Mouse (Mus musculus) intestine, embryonic 14.5 days (tissue): ENCODE data around the gene Crcp. TPM values are rescaled to one million over a fixed set of nuclear protein-coding genes. Genes with fewer than 3 reads are reported as not detected.

Source experiments
- ATAC-seq: fragments of 200-750 bp; cut with Nextera tagmentation; replicated peaks from 2 replicates; pipeline ENCODE4 v1.8.0; 2017; ENCODE audit warnings: low read depth, moderate number of reproducible peaks, moderate TSS enrichment, moderate library complexity; ENCODE audit not compliant: low FRiP score, low TSS enrichment
- DNase-seq: peaks from one replicate; pipeline ENCODE4 v3.0.0-alpha.2; 2018; ENCODE audit warnings: low spot score
- H3K27ac ChIP-seq: fragments of 300-500 bp; sonication (generic); 2 replicates; pipeline ENCODE4 v1.5.1; 2014; ENCODE audit warnings: low read depth, mild to moderate bottlenecking, control low read depth
- H3K27me3 ChIP-seq: fragments of 300-500 bp; sonication (generic); replicated peaks from 2 replicates; pipeline ENCODE4 v1.6.1; 2014; ENCODE audit warnings: low read length, control low read depth; ENCODE audit not compliant: control insufficient read depth, insufficient read depth
- H3K36me3 ChIP-seq: fragments of 300-500 bp; sonication (generic); 2 replicates; pipeline ENCODE4 v1.6.1; 2014; ENCODE audit warnings: low read length, control low read depth; ENCODE audit not compliant: control insufficient read depth, insufficient read depth
- H3K4me1 ChIP-seq: fragments of 300-500 bp; sonication (generic); replicated peaks from 2 replicates; pipeline ENCODE4 v1.6.1; 2014; ENCODE audit warnings: low read length, control low read depth, mixed read lengths; ENCODE audit not compliant: control insufficient read depth, insufficient read depth
- H3K4me2 ChIP-seq: fragments of 300-500 bp; sonication (generic); 2 replicates; pipeline ENCODE4 v1.6.1; 2014; ENCODE audit warnings: low read length
- H3K4me3 ChIP-seq: fragments of 300-500 bp; sonication (generic); 2 replicates; pipeline ENCODE4 v1.5.1; 2014; ENCODE audit warnings: low read depth, low read length, control low read depth, mixed read lengths
- H3K9ac ChIP-seq: fragments of 300-500 bp; sonication (generic); 2 replicates; pipeline ENCODE4 v1.6.1; 2014; ENCODE audit warnings: mild to moderate bottlenecking, low read length
- H3K9me3 ChIP-seq: fragments of 300-500 bp; sonication (generic); 2 replicates; pipeline ENCODE4 v1.6.1; 2016; ENCODE audit warnings: low read length, control low read depth; ENCODE audit not compliant: control insufficient read depth
- WGBS: fragments of 180-500 bp; shearing (Covaris S2); extraction: QIAGEN DNeasy Blood & Tissue Kit; methylation state at CpG from one replicate; pipeline ENCODE4 v1.1.7; 2014; 5-methylcytosine and 5-hydroxymethylcytosine counted together
- polyA plus RNA-seq: library from polyadenylated mRNA; unstranded; fragments of >200 nt; fragmentation: Nextera tagmentation; extraction: Ambion mirVana; gene quantifications from 2 replicates; pipeline ENCODE4 v1.2.1, GENCODE M21; 2014

Gene Crcp
- polyA plus RNA-seq, 1 experiment from 2014 or later = 19.7 TPM

- Histone ChIP-seq H3K36me3 (peaks cover 52% of the 10 kb centered on the region), H3K4me3 (no peak overlapping the region), H3K4me1 (no peaks in the 10 kb centered on the region; the same call in 1 of the 2 replicates), H3K27me3 (no peaks in the 10 kb centered on the region), H3K9ac (no peak overlapping the region), H3K9me3 (no peaks in the 10 kb centered on the region), H3K4me2 (no peak overlapping the region), H3K27ac (no peak overlapping the region)
- ATAC-seq = no peak
- DNase-seq = no peak
- WGBS = 90% methylated on average over 7 of the region's 7 CpGs
These were observed 17.0 kb downstream of the Crcp start for GRCm38 (mm10) chr5:130046100-130046499.

- no peak for DNase-seq
- Histone ChIP-seq H3K27me3 (no peaks in the 10 kb centered on the region), H3K27ac (no peak overlapping the region), H3K9ac (no peak overlapping the region), H3K36me3 (peaks cover 53% of the 10 kb centered on the region), H3K4me1 (no peaks in the 10 kb centered on the region; the same call in 1 of the 2 replicates), H3K4me3 (no peak overlapping the region), H3K4me2 (no peak overlapping the region), H3K9me3 (no peaks in the 10 kb centered on the region)
- 91% methylated on average over 10 of the region's 10 CpGs for WGBS
- ATAC-seq = no peak
These were observed 17.5 kb downstream of the Crcp start for GRCm38 (mm10) chr5:130046589-130046988.

GRCm38 (mm10) chr5:130047013-130047412 lies 17.9 kb downstream of the Crcp start:
- ATAC-seq (no peak), DNase-seq (no peak)
- Histone ChIP-seq H3K9me3 (no peaks in the 10 kb centered on the region), H3K27me3 (no peaks in the 10 kb centered on the region), H3K4me2 (no peak overlapping the region), H3K9ac (no peak overlapping the region), H3K4me1 (no peaks in the 10 kb centered on the region; the same call in 1 of the 2 replicates), H3K4me3 (no peak overlapping the region), H3K36me3 (peaks cover 51% of the 10 kb centered on the region), H3K27ac (no peak overlapping the region)
- WGBS = 82% methylated on average over 6 of the region's 6 CpGs

GRCm38 (mm10) chr5:130048786-130049520 lies 19.9 kb downstream of the Crcp start:
- Histone ChIP-seq H3K4me1 (no peaks in the 10 kb centered on the region; the same call in 1 of the 2 replicates), H3K9ac (no peak overlapping the region), H3K36me3 (peaks cover 49% of the 10 kb centered on the region), H3K4me2 (no peak overlapping the region), H3K27me3 (no peaks in the 10 kb centered on the region), H3K4me3 (no peak overlapping the region), H3K27ac (peak overlapping the region; percentile 64), H3K9me3 (no peaks in the 10 kb centered on the region)
- DNase-seq = peak; percentile 58
- 69% methylated on average over 15 of the region's 15 CpGs for WGBS
- 0 out of 2 replicates have a peak, but pooled peaks have one; percentile 27 for ATAC-seq

- 71% methylated on average over 6 of the region's 6 CpGs for WGBS
- no peaks in the 10 kb centered on the region for H3K9me3 ChIP-seq
- no peak for DNase-seq
- peaks cover 53% of the 10 kb centered on the region for H3K36me3 ChIP-seq
- H3K4me1 ChIP-seq = no peaks in the 10 kb centered on the region; the same call in 1 of the 2 replicates
- ATAC-seq = no peak
- no peak overlapping the region for H3K27ac ChIP-seq
- H3K27me3 ChIP-seq = no peaks in the 10 kb centered on the region
- H3K4me3 ChIP-seq = no peak overlapping the region
- no peak overlapping the region for H3K9ac ChIP-seq
- H3K4me2 ChIP-seq = no peak overlapping the region
These were observed 21.3 kb downstream of the Crcp start for GRCm38 (mm10) chr5:130050416-130050815.

GRCm38 (mm10) chr5:130051073-130051860 lies 22.2 kb downstream of the Crcp start:
- Histone ChIP-seq H3K9ac (no peak overlapping the region), H3K27me3 (no peaks in the 10 kb centered on the region), H3K4me1 (no peaks in the 10 kb centered on the region; the same call in 1 of the 2 replicates), H3K4me2 (no peak overlapping the region), H3K36me3 (peaks cover 56% of the 10 kb centered on the region), H3K9me3 (no peaks in the 10 kb centered on the region), H3K4me3 (no peak overlapping the region), H3K27ac (no peak overlapping the region)
- DNase-seq (no peak), ATAC-seq (no peak)
- WGBS = 87% methylated on average over 15 of the region's 15 CpGs

GRCm38 (mm10) chr5:130052510-130052909 lies 23.4 kb downstream of the Crcp start:
- peaks cover 46% of the 10 kb centered on the region for H3K36me3 ChIP-seq
- ATAC-seq = no peak

GRCm38 (mm10) chr5:130052955-130053354 lies 23.9 kb downstream of the Crcp start:
- Histone ChIP-seq H3K4me2 (no peak overlapping the region), H3K9me3 (no peaks in the 10 kb centered on the region), H3K36me3 (peaks cover 46% of the 10 kb centered on the region), H3K4me1 (no peaks in the 10 kb centered on the region; the same call in 1 of the 2 replicates), H3K9ac (no peak overlapping the region), H3K27me3 (no peaks in the 10 kb centered on the region), H3K27ac (no peak overlapping the region), H3K4me3 (no peak overlapping the region)
- WGBS = 88% methylated on average over 6 of the region's 6 CpGs
- DNase-seq = no peak
- ATAC-seq = no peak

More at GRCm38 (mm10) chr5:130052510-130052909, 23.4 kb downstream of the Crcp start:
- 87% methylated on average over 5 of the region's 5 CpGs for WGBS
- Histone ChIP-seq H3K27me3 (no peaks in the 10 kb centered on the region), H3K4me2 (no peak overlapping the region), H3K9me3 (no peaks in the 10 kb centered on the region), H3K4me3 (no peak overlapping the region), H3K27ac (no peak overlapping the region), H3K4me1 (no peaks in the 10 kb centered on the region; the same call in 1 of the 2 replicates), H3K9ac (no peak overlapping the region)
- DNase-seq = no peak
